In the genomic region with DNA sequence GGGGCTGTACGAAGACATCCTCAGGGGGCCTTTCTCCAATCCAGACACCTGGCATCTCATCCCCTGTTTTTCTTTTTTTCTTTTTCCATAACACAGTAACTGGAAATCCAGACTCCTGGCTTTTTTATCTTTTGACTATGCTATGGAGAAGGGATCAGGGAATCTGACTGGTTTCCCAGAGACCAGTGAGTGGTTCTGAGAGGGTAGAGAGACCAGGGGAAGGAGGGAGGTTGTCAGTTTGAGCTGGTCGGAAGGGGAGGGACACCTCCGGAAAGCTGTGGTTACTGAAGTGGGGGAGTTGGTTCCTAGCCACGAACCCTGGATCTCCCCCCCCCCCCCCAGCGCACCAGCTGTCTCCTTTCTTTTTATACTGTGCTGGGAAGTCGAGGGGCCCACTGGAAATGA, we compare ENCODE assay signal across 8 mouse cellular contexts. TPM values are rescaled to one million over a fixed set of nuclear protein-coding genes. Genes with fewer than 3 reads are reported as not detected.
A peak's percentile ranks its signal among the peaks of the same experiment; 100 is the strongest.
DNase-seq lines count a peak whose midpoint lies in the region; ATAC-seq and TF ChIP-seq lines count a peak whose summit lies in the region.

No protein-coding gene starts in this region.

- peak overlapping the region; percentile 91 for H3K4me2 ChIP-seq in forebrain, embryonic 12.5 days
- peak overlapping the region; percentile 80 for H3K4me2 ChIP-seq in lung, postnatal 0 days (replicated peaks; ENCODE audit: low read depth, low read length)
- peak overlapping the region; percentile 94 for H3K4me2 ChIP-seq in stomach, embryonic 16.5 days (ENCODE audit: low read depth, low read length)

- H3K9ac ChIP-seq in forebrain, embryonic 12.5 days: peak overlapping the region; percentile 99
- H3K9ac ChIP-seq in lung, postnatal 0 days (replicated peaks; ENCODE audit: low read depth): peak overlapping the region; percentile 93
- peak overlapping the region; percentile 98 for H3K9ac ChIP-seq in stomach, embryonic 16.5 days (ENCODE audit: low read length)

- no peak for TF ChIP-seq CTCF in lung, postnatal 0 days (IDR thresholded peaks at IDR 0.05)

- DNase-seq in cerebellum, adult 18-20 months: peak; percentile 52 to 61
- peak; percentile 58 for DNase-seq in MN1 (ENCODE audit: low spot score)
- DNase-seq in induced T-regulatory cell, adult 2 months (ENCODE audit: low read depth): peak; percentile 67
- DNase-seq in lung, postnatal 0 days (ENCODE audit: low spot score): peak; percentile 73
- DNase-seq in urinary bladder, postnatal 36 days (ENCODE audit: low spot score in 2 of 2): no peak

- peak overlapping the region; percentile 98 for H3K27ac ChIP-seq in forebrain, embryonic 12.5 days
- peak overlapping the region; percentile 97 for H3K27ac ChIP-seq in lung, postnatal 0 days (ENCODE audit: low read length)
- peak overlapping the region; percentile 98 for H3K27ac ChIP-seq in stomach, embryonic 16.5 days (ENCODE audit: low read length)

- peaks cover 17% of the 10 kb centered on the region; the same call in 1 of the 2 replicates for H3K36me3 ChIP-seq in forebrain, embryonic 12.5 days (replicated peaks)
- no peaks in the 10 kb centered on the region; the same call in 1 of the 2 replicates for H3K36me3 ChIP-seq in lung, postnatal 0 days (ENCODE audit: insufficient read depth, low read length)
- no peaks in the 10 kb centered on the region for H3K36me3 ChIP-seq in stomach, embryonic 16.5 days (ENCODE audit: control insufficient read depth, insufficient read depth, low read length)

- no peak for ATAC-seq in cerebellum, adult (ENCODE audit: insufficient number of reproducible peaks, low FRiP score, low TSS enrichment)
- ATAC-seq in forebrain, embryonic 12.5 days (ENCODE audit: low FRiP score): peak; percentile 45; the same call in 1 of the 2 replicates
- ATAC-seq in lung, postnatal 0 days: peak; percentile 34; the same call in 1 of the 2 replicates
- peak; percentile 27; the same call in 1 of the 2 replicates for ATAC-seq in stomach, embryonic 16.5 days (ENCODE audit: insufficient read depth, low FRiP score)

- 0% methylated on average over 5 of the region's 6 CpGs for WGBS in forebrain, embryonic 12.5 days
- WGBS in lung, postnatal 0 days: 0% methylated on average over 5 of the region's 6 CpGs
- 0% methylated on average over 6 of the region's 6 CpGs for WGBS in stomach, embryonic 16.5 days

- H3K4me1 ChIP-seq in forebrain, embryonic 12.5 days: peaks cover 50% of the 10 kb centered on the region
- peaks cover 18% of the 10 kb centered on the region; the same call in 1 of the 2 replicates for H3K4me1 ChIP-seq in lung, postnatal 0 days (ENCODE audit: insufficient read depth, low read depth, low read length)
- H3K4me1 ChIP-seq in stomach, embryonic 16.5 days (ENCODE audit: control insufficient read depth, insufficient read depth, low read length): peaks cover 39% of the 10 kb centered on the region

- no peaks in the 10 kb centered on the region for H3K9me3 ChIP-seq in forebrain, embryonic 12.5 days
- H3K9me3 ChIP-seq in lung, postnatal 0 days (ENCODE audit: low read length): no peaks in the 10 kb centered on the region
- no peaks in the 10 kb centered on the region for H3K9me3 ChIP-seq in stomach, embryonic 16.5 days (replicated peaks; ENCODE audit: control insufficient read depth, low read length)

- H3K27me3 ChIP-seq in forebrain, embryonic 12.5 days: no peaks in the 10 kb centered on the region
- no peaks in the 10 kb centered on the region for H3K27me3 ChIP-seq in lung, postnatal 0 days (replicated peaks; ENCODE audit: insufficient read depth, low read length)
- no peaks in the 10 kb centered on the region for H3K27me3 ChIP-seq in stomach, embryonic 16.5 days (ENCODE audit: control insufficient read depth, insufficient read depth, low read length)

- no peak for TF ChIP-seq EP300 in lung, postnatal 0 days (IDR thresholded peaks at IDR 0.05)

- H3K4me3 ChIP-seq in forebrain, embryonic 12.5 days (replicated peaks): peak overlapping the region; percentile 90
- H3K4me3 ChIP-seq in lung, postnatal 0 days (ENCODE audit: low read depth, low read length): peak overlapping the region; percentile 86
- H3K4me3 ChIP-seq in stomach, embryonic 16.5 days (replicated peaks; ENCODE audit: low read length): peak overlapping the region; percentile 87

RNA-seq across cellular contexts. Expression of gene Arhgef2, which starts 17.2 kb away (rescaled TPM):
- 146 and 147 TPM in 2 replicates for polyA plus RNA-seq in forebrain, embryonic 12.5 days (2016; fragmentation: Nextera tagmentation; extraction: Ambion mirVana)
- 170 and 229 TPM in 2 replicates for polyA plus RNA-seq in lung, postnatal 0 days (2015; fragmentation: Nextera tagmentation; extraction: Ambion mirVana)
- polyA plus RNA-seq in stomach, embryonic 16.5 days (2015; fragmentation: Nextera tagmentation; extraction: Ambion mirVana): 75.4 and 81.3 TPM in 2 replicates

RNA-seq across cellular contexts. Expression of gene Rxfp4, which starts 30.0 kb away (rescaled TPM):
- not detected in 2 replicates for polyA plus RNA-seq in forebrain, embryonic 12.5 days (2016; fragmentation: Nextera tagmentation; extraction: Ambion mirVana)
- 0.61 and 0.92 TPM in 2 replicates for polyA plus RNA-seq in lung, postnatal 0 days (2015; fragmentation: Nextera tagmentation; extraction: Ambion mirVana)
- polyA plus RNA-seq in stomach, embryonic 16.5 days (2015; fragmentation: Nextera tagmentation; extraction: Ambion mirVana): not detected in 2 replicates

RNA-seq across cellular contexts. Expression of gene Ssr2, which starts 47.3 kb away (rescaled TPM):
- polyA plus RNA-seq in forebrain, embryonic 12.5 days (2016; fragmentation: Nextera tagmentation; extraction: Ambion mirVana): 118 and 135 TPM in 2 replicates
- polyA plus RNA-seq in lung, postnatal 0 days (2015; fragmentation: Nextera tagmentation; extraction: Ambion mirVana): 306 and 384 TPM in 2 replicates
- 307 and 360 TPM in 2 replicates for polyA plus RNA-seq in stomach, embryonic 16.5 days (2015; fragmentation: Nextera tagmentation; extraction: Ambion mirVana)

Comparison
In these comparisons a context has a peak if more than half of its experiments do, and no peak if none do; other contexts are left out.
1. DNase-seq: peak in cerebellum, adult 18-20 months (2 of 2), MN1 (single experiment), induced T-regulatory cell, adult 2 months (single experiment) and lung, postnatal 0 days (single experiment); none in urinary bladder, postnatal 36 days (0 of 2).
2. Peak in every context shown above with its lines, with median percentiles within 50 percentile points of each other: H3K27ac ChIP-seq, H3K4me2 ChIP-seq, H3K4me3 ChIP-seq and H3K9ac ChIP-seq.